Mouse (Mus musculus): Measurements from ENCODE around the gene Sned1.

Sned1 gene

DNA sequence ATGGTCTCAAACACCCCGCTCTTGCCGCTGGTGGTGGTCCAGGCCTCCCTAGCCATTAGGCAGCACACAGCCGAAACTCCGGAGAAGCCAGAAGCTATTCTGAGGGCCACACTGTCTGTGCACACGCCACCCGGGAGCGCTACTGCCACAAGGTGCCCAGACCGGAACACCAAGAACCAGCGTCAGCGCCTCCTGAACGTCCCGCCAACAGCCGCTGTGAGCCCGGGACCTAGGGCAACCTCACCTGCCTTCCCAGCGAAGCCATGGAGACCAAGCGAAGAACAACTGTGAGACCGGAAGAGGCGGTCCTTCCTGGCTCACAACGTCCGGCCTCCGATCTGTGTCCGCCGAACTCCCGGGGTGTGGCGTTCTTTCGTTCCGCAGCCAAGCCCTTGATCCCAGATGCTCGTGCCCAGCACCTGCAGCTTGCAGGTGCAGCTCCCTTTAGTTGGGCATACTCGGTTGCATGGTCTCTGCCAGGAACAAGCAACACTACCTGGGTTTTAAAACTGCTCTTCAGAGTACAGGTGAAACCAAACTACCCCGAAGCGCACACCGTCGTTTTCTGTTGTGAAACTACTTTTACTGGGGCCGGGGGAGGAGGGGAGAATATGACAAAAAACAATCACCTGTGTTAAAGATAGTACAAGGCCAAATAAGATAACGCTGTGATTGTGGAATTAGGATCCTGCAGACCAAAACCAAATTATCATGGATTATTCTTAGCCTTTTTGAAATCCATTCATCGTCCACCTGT, 70.1 kb downstream of the Sned1 start, which contains the start of gene Mterf4:
TSS of gene Mterf4 (minus strand) at position 335 of the 757 bp plus-strand sequence.
- in situ Hi-C loops (cut with MboI, MseI), result no loop called here

DNA sequence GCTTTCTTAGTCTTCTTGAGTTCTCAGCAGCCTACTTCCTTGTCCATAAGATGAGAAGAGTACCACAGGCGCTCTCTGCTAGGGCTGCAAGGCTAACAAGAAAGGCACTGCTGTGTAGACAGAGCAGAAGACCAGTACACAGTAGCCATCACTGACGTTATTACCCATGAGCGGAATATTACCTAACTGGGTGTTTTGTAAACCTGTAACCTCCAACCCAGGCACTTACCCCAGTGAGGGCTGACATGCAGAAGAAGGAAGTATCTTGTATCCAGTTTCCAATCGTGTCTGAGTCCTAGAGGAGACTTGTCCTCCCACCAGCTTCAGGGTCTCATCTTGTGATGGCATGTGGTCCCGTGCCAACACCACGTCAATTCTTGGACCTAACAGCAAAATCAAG, 88.3 kb downstream of the Sned1 start:
- in situ Hi-C loops (cut with MboI, MseI), result loop anchor here in 1 of 2 experiments (5.0 kb wide), 1 partner anchor 178 kb away; no protein-coding TSS in a partner anchor

DNA sequence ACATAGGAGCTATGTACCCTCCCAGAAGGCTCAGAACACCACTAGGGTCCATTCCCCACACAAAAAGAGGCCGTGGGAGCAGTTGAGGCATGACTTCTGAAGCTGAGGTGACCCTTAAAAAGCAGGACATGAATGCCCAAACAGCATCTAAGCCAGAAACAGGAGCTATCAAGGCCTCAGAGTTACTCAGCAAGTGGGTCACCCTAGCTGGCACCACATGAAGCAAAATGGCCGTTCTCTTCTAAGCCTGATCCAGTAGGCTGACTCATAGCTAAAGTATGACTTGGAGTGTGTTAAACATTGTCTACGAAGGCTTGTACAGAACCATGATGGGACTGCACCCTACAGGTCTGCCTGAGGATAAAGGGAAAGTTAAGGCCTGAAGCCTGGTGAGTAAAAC, 90.8 kb downstream of the Sned1 start:
- in situ Hi-C loops (cut with MboI, MseI), result no loop called here

DNA sequence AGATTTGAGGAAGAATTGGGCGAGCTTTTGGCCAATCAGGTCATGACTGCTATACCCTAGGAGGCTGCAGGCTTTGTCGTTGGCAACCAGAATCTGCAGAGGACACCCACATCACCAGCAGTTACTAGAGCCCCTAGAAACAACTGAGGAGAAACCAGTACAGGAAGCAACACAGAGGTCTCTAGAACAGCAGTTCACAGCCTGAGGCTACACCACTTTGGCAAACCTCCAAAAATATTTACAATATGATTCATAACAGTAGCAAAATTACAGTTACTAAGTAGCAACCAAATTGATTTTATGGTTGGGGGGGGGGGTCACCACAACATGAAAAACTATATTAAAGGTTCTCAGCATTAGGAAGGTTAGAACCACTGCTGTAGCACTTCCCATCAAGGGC, 99.0 kb downstream of the Sned1 start:
- in situ Hi-C loops (cut with MboI, MseI), result no loop called here

DNA sequence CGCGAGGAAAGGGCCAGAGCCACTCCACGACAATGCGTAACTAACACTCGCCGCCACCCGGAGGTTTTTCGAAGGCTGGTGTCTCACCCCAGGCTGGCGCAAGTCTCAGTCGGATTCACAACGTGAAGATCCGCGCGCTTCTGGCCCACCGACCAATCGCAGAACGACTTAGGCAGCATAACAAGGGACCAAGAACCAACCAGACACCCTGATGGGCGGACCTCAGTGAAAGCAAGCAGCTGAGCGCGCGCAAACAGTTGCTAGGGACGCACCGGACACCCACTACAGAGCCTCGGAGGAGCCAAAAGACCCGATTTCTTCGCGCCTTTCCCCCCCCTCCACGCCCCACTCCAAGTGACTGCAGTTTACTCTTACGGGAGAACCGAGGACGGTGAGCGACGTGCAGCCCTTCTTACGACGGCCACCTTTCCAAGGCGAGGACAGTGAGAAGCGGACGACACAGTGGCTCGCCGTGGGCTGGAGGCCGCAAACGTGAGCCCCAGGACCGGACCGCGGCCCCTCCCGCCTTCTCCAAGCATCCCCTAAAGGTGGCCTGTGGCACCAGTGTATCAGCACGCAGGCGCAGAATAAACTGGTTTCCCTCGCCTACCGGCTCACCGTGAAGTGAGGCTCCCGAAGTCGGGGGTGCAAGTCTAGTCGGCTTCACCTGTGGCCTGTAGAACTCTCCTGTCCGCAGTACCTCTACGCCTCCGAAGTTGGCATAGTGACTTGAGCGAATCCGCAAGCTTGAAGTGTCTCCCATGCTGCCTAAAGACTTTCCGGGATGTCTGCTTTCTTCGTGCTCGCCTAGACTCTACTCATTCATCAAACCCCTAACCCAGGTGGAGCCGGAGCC, 107.2 kb downstream of the Sned1 start, which contains the start of the genes Ppp1r7 and Pask:
TSS of gene Ppp1r7 (plus strand) at position 207 of the 856 bp plus-strand sequence.
TSS of gene Pask (minus strand) at position 835 of the 856 bp plus-strand sequence.
- in situ Hi-C loops (cut with MboI, MseI), result no loop called here

DNA sequence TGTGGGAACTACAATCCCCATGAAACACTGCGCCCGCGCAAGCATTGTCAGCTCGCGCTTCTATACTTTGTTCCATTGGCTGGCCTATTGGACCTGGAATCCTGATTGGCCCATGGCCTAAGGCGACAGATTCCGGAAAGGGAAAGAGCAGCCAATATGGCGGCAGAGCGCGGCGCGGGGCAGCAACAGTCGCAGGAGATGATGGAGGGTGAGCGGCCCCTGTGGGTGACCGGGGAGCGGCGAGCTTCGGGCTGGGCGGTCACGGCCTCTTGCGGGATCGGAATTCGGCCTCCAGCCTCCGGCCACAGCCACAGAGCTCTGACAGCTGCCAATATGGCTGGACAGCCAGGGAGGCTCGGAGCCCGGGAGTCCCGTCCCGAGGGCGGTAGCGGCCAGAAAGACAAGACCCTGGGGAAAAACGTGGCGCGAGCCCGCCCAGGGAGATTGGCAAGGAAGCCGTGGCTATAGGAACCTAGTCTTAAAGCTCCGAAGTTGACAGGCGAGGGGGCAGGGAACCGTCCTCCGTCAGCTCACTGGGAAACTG, 107.9 kb downstream of the Sned1 start:
- in situ Hi-C loops (cut with MboI, MseI), result no loop called here

DNA sequence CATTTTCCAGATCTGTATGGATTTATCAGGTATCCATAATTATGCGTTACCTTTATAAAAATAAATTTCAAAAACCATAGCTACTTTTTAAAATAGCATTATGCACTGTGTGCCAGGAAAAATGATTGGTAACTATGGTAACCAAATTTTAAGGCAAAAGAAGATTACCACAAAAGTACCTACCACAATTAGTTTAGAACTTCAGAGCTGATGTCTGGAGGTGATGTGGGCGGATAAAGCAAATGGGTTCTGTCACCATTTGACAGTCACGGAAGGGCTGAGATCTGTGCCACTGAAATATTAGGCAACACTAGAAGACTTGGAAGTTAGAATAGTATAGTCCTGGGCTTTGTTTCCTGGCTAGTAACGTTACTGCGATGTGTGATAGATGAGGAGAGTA, 111.5 kb downstream of the Sned1 start:
- in situ Hi-C loops (cut with MboI, MseI), result no loop called here

DNA sequence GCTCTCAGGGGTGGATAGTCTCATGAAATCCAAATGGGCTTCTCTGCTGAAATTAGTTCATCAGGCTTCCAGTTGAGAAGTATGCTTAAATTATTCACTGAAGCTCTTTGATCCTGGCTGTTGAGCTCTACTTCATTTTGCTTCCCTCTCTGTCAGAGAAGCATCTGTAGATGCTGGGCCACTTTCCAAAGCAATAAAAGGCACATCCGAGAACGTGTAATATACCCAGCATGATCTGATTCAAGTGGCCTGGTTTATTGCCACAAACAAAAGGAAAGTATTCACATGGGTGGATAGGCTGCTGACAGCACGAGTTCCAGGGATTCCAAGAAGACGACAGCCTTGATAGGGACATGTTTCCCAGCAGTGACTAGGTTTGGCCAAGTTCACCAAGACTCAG, 114.1 kb downstream of the Sned1 start:
- in situ Hi-C loops (cut with MboI, MseI), result no loop called here

Data from T-helper 17 cell (primary cell).